Mouse (Mus musculus) MEL (cell line): ENCODE results near the gene Akr1a1. TPM values are rescaled to one million over a fixed set of nuclear protein-coding genes. Genes with fewer than 3 reads are reported as not detected.

Experiments used
- DNase-seq: peaks from one replicate; pipeline ENCODE4 v3.0.0; 2011; ENCODE audit warnings: low read depth, low spot score
- H3K27ac ChIP-seq: 2 replicates; pipeline ENCODE4 v1.5.1; 2012; ENCODE audit warnings: low read depth, mild to moderate bottlenecking, control low read depth, low read length, moderate library complexity; ENCODE audit not compliant: control insufficient read depth
- H3K27me3 ChIP-seq, 2 experiments: fragments of 150-350 bp in 1 of 2; sonication (generic) in 1 of 2; 2 replicates each; pipeline ENCODE4 v1.6.1; 2012; ENCODE audit warnings: low read length in 2 of 2, mild to moderate bottlenecking in 2 of 2, improper control_type of control experiment in 1 of 2, moderate library complexity in 1 of 2; ENCODE audit not compliant: insufficient read depth in 2 of 2, control insufficient read depth in 1 of 2
- H3K36me3 ChIP-seq, 2 experiments: 2 replicates each; pipeline ENCODE4 v1.6.1; 2012 to 2014; ENCODE audit warnings: low read length in 2 of 2, improper control_type of control experiment in 1 of 2, inconsistent platforms in 1 of 2, mild to moderate bottlenecking in 1 of 2; ENCODE audit not compliant: insufficient read depth in 2 of 2, control insufficient read depth in 1 of 2
- H3K4me1 ChIP-seq, 2 experiments: fragments of 150-350 bp in 1 of 2; sonication (generic) in 1 of 2; 2 replicates each; pipeline ENCODE4 v1.6.1; 2012; ENCODE audit warnings: low read length in 2 of 2, improper control_type of control experiment in 1 of 2, mild to moderate bottlenecking in 1 of 2; ENCODE audit not compliant: insufficient read depth in 2 of 2, control insufficient read depth in 1 of 2
- H3K4me3 ChIP-seq, 2 experiments: fragments of 150-350 bp in 1 of 2; sonication (generic) in 1 of 2; 2 replicates each; pipeline ENCODE4 v1.5.1; 2012; ENCODE audit warnings: low read depth in 2 of 2, low read length in 2 of 2, mild to moderate bottlenecking in 2 of 2, moderate library complexity in 2 of 2, control low read depth in 1 of 2, improper control_type of control experiment in 1 of 2; ENCODE audit not compliant: control insufficient read depth in 1 of 2, insufficient read depth in 1 of 2
- H3K79me2 ChIP-seq: 2 replicates; pipeline ENCODE4 v1.6.1; 2012; ENCODE audit warnings: mild to moderate bottlenecking, low read length, moderate library complexity; ENCODE audit not compliant: control insufficient read depth, poor library complexity, insufficient read depth
- H3K9ac ChIP-seq: 2 replicates; pipeline ENCODE4 v1.6.1; 2012; ENCODE audit warnings: low read depth, mild to moderate bottlenecking, control low read depth, low read length, moderate library complexity; ENCODE audit not compliant: control insufficient read depth, poor library complexity, severe bottlenecking
- H3K9me3 ChIP-seq: fragments of 150-350 bp; sonication (generic); replicated peaks from 2 replicates; pipeline ENCODE4 v1.6.1; 2012; ENCODE audit warnings: mild to moderate bottlenecking, low read length, improper control_type of control experiment, moderate library complexity; ENCODE audit not compliant: insufficient read depth
- BHLHE40 ChIP-seq: IDR thresholded peaks from 2 replicates; pipeline ENCODE4 v1.6.1; 2012; ENCODE audit warnings: low read depth, mild to moderate bottlenecking, inconsistent platforms, low read length, improper control_type of control experiment, borderline replicate concordance
- CHD2 ChIP-seq: IDR thresholded peaks from 2 replicates; pipeline ENCODE4 v1.6.1; 2011; ENCODE audit warnings: low read length, improper control_type of control experiment
- CTCF ChIP-seq, 3 experiments: IDR thresholded peaks in 2 of 3; conservative IDR thresholded peaks in 1 of 3; 2 replicates each; pipeline ENCODE4 v1.5.1; 2011 to 2012; ENCODE audit warnings: low read length in 3 of 3, low read depth in 2 of 3, mild to moderate bottlenecking in 2 of 3, improper control_type of control experiment in 1 of 3, inconsistent platforms in 1 of 3, mixed read lengths in 1 of 3, moderate library complexity in 1 of 3; ENCODE audit not compliant: control insufficient read depth in 1 of 3, insufficient read depth in 1 of 3, poor library complexity in 1 of 3, severe bottlenecking in 1 of 3
- ELF1 ChIP-seq: IDR thresholded peaks from 2 replicates; pipeline ENCODE4 v1.6.1; 2014; ENCODE audit warnings: low read depth, mild to moderate bottlenecking, inconsistent platforms, low read length, improper control_type of control experiment, moderate library complexity
- ETS1 ChIP-seq: IDR thresholded peaks from 2 replicates; pipeline ENCODE4 v1.6.1; 2012; ENCODE audit warnings: low read depth, mild to moderate bottlenecking, inconsistent platforms, low read length, improper control_type of control experiment, moderate library complexity
- GATA1 ChIP-seq: IDR thresholded peaks from 2 replicates; pipeline ENCODE4 v1.6.1; 2011; ENCODE audit warnings: low read depth, low read length, improper control_type of control experiment
- HCFC1 ChIP-seq: IDR thresholded peaks from 2 replicates; pipeline ENCODE4 v1.6.1; 2012; ENCODE audit warnings: low read depth, mild to moderate bottlenecking, inconsistent platforms, low read length, improper control_type of control experiment, moderate library complexity
- KAT2A ChIP-seq: conservative IDR thresholded peaks from 2 replicates; pipeline ENCODE4 v1.6.1; 2012; ENCODE audit warnings: low read depth, low read length, improper control_type of control experiment, inconsistent platforms
- MAFK ChIP-seq: IDR thresholded peaks from 2 replicates; pipeline ENCODE4 v1.6.1; 2011; ENCODE audit warnings: low read depth, mild to moderate bottlenecking, low read length, improper control_type of control experiment, borderline replicate concordance
- MAZ ChIP-seq: IDR thresholded peaks from 2 replicates; pipeline ENCODE4 v1.6.1; 2012; ENCODE audit warnings: low read depth, mild to moderate bottlenecking, inconsistent platforms, low read length, improper control_type of control experiment
- MXI1 ChIP-seq: IDR thresholded peaks from 2 replicates; pipeline ENCODE4 v1.6.1; 2011; ENCODE audit warnings: mild to moderate bottlenecking, low read depth, low read length, improper control_type of control experiment
- NELFE ChIP-seq: IDR thresholded peaks from 2 replicates; pipeline ENCODE4 v1.6.1; 2011; ENCODE audit warnings: low read depth, low read length, improper control_type of control experiment
- POLR2A ChIP-seq, 2 experiments: IDR thresholded peaks; 2 replicates each; pipeline ENCODE4 v1.6.1; 2011 to 2012; ENCODE audit warnings: low read length in 2 of 2, mild to moderate bottlenecking in 2 of 2, control low read depth in 1 of 2, improper control_type of control experiment in 1 of 2, low read depth in 1 of 2, moderate library complexity in 1 of 2; ENCODE audit not compliant: control insufficient read depth in 1 of 2, insufficient read depth in 1 of 2, poor library complexity in 1 of 2
- POLR2AphosphoS2 ChIP-seq: IDR thresholded peaks from 2 replicates; pipeline ENCODE4 v1.6.1; 2011; ENCODE audit warnings: low read length, improper control_type of control experiment
- POLR2AphosphoS5 ChIP-seq: IDR thresholded peaks from 2 replicates; pipeline ENCODE4 v1.6.1; 2012; ENCODE audit warnings: low read depth, borderline replicate concordance, mild to moderate bottlenecking, inconsistent platforms, low read length, moderate library complexity, mixed read lengths
- RAD21 ChIP-seq: IDR thresholded peaks from 2 replicates; pipeline ENCODE4 v1.6.1; 2011; ENCODE audit warnings: mild to moderate bottlenecking, low read depth, low read length, improper control_type of control experiment
- RCOR1 ChIP-seq: IDR thresholded peaks from 2 replicates; pipeline ENCODE4 v1.6.1; 2012; ENCODE audit warnings: low read depth, mild to moderate bottlenecking, inconsistent platforms, low read length, improper control_type of control experiment
- SIN3A ChIP-seq: IDR thresholded peaks from 2 replicates; pipeline ENCODE4 v1.6.1; 2012; ENCODE audit warnings: low read length, improper control_type of control experiment, inconsistent platforms
- TAL1 ChIP-seq: IDR thresholded peaks from 2 replicates; pipeline ENCODE4 v1.6.1; 2012; ENCODE audit warnings: mild to moderate bottlenecking, inconsistent platforms, low read length, moderate library complexity, mixed read lengths
- TCF12 ChIP-seq: IDR thresholded peaks from 2 replicates; pipeline ENCODE4 v1.6.1; 2014; ENCODE audit warnings: low read depth, mild to moderate bottlenecking, inconsistent platforms, low read length, improper control_type of control experiment, moderate library complexity
- UBTF ChIP-seq: IDR thresholded peaks from 2 replicates; pipeline ENCODE4 v1.6.1; 2012; ENCODE audit warnings: low read depth, mild to moderate bottlenecking, inconsistent platforms, low read length, improper control_type of control experiment, moderate library complexity, borderline replicate concordance; ENCODE audit not compliant: insufficient read depth
- ZC3H11A ChIP-seq: IDR thresholded peaks from 2 replicates; pipeline ENCODE4 v1.6.1; 2012; ENCODE audit warnings: low read depth, mild to moderate bottlenecking, inconsistent platforms, low read length, improper control_type of control experiment
- ZKSCAN1 ChIP-seq: IDR thresholded peaks from 2 replicates; pipeline ENCODE4 v1.6.1; 2012; ENCODE audit warnings: low read depth, mild to moderate bottlenecking, inconsistent platforms, low read length, improper control_type of control experiment, moderate library complexity
- ZMIZ1 ChIP-seq: IDR thresholded peaks from 2 replicates; pipeline ENCODE4 v1.6.1; 2012; ENCODE audit warnings: low read depth, mild to moderate bottlenecking, inconsistent platforms, low read length, improper control_type of control experiment, moderate library complexity
- polyA plus RNA-seq, 2 experiments: library from polyadenylated mRNA; stranded (reverse) in 1 of 2; unstranded in 1 of 2; fragments of >175 nt in 1 of 2; fragments of >200 nt in 1 of 2; gene quantifications; 2 replicates each; pipeline versions ENCODE4 v1.2.1 to v1.2.4; 2012; ENCODE audit warnings: low replicate concordance in 2 of 2, low read depth in 1 of 2; ENCODE audit not compliant: insufficient read length in 2 of 2, insufficient read depth in 1 of 2, missing spikeins in 1 of 2
- total RNA-seq: library from RNA; depleted of rRNA; stranded (reverse); fragments of 300-350 nt; gene quantifications from 2 replicates; pipeline ENCODE4 v1.2.3, GENCODE M21; 2012

Akr1a1 gene
- total and polyA plus RNA-seq, 3 experiments: 258 to 358 TPM; not detected in 1

DNA sequence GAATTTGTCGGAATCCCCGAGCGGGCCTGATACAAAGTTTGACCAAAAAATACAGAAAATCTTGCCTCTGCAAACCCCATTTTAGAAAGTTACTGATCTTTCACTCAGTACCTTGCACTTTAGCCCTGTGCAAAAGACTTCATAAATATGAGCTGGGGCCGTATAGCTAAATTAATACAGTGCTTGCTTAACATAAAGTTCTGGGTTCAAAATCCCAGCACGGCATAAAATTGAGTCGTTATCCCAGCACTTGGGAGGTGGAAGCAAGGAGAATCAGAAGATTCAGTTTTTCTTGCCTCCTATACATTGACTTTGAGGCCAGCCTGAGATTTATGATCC is 286 bp upstream of the Akr1a1 start:
- Histone ChIP-seq H3K4me3 (peak overlapping the region; percentile 81 to 84), H3K79me2 (peaks cover 38% of the 10 kb centered on the region), H3K4me1 (peaks cover 5 to 18% of the 10 kb centered on the region in 2 experiments; a peak in 3 of 4 replicates), H3K27me3 (no peaks in the 10 kb centered on the region), H3K36me3 (peaks cover 5 to 35% of the 10 kb centered on the region in 2 experiments), H3K9me3 (no peaks in the 10 kb centered on the region), H3K27ac (peak overlapping the region; percentile 42), H3K9ac (peak overlapping the region; percentile 75)
- no peak for DNase-seq
- TF ChIP-seq RCOR1 (no peak), GATA1 (no peak), ZC3H11A (no peak), SIN3A (no peak), NELFE (peak; percentile 68), CTCF (IDR thresholded peaks at IDR 0.05 in 2 of 3, conservative IDR thresholded peaks at IDR 0.05 in 1 of 3; ENCODE audit: control insufficient read depth in 1 of 3, insufficient read depth in 1 of 3, low read depth in 2 of 3, low read length in 3 of 3, poor library complexity in 1 of 3, severe bottlenecking in 1 of 3) (no peak), ELF1 (no peak), POLR2A (IDR thresholded peaks at IDR 0.05; ENCODE audit: control insufficient read depth in 1 of 2, insufficient read depth in 1 of 2, low read depth in 1 of 2, low read length in 2 of 2, poor library complexity in 1 of 2) (peak in 1 of 2 experiments; percentile 48; a peak in 1 of 4 replicates), ZMIZ1 (peak; percentile 89; the same call in 1 of the 2 replicates), TAL1 (no peak), MAZ (0 out of 2 replicates have a peak, but pooled peaks have one; percentile 3)

DNA sequence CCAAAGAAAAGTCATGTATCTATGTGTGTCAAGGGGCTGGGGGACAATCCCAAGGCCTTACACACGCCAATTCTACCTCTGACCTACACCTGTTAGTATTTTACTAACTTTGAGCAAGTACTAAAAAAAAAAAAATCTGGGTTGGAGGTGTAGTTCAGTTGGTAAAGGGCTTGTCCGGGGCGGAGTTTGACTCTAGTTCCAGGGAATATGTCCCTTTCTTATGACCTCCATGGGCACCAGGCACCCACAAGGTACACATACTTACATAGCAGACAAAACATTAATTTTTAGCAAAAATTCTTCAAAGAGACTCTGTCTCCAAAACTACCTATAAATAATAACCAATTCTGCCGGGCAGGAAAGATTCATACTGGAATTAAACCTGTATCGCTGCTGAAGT is 1.1 kb downstream of the Akr1a1 start:
- Histone ChIP-seq H3K27ac (no peak overlapping the region), H3K9me3 (no peaks in the 10 kb centered on the region), H3K4me3 (peak overlapping the region; percentile 81 to 84), H3K36me3 (peaks cover 7 to 32% of the 10 kb centered on the region in 2 experiments), H3K4me1 (peaks cover 2 to 15% of the 10 kb centered on the region in 2 experiments; a peak in 2 of 4 replicates), H3K79me2 (peaks cover 47% of the 10 kb centered on the region)
- TF ChIP-seq TCF12: 0 out of 2 replicates have a peak, but pooled peaks have one; percentile 2
- no peak for TF ChIP-seq BHLHE40
- TF ChIP-seq, all 39 proteins: peak for 1
- DNase-seq: no peak
- peak overlapping the region; percentile 88 for H3K9ac ChIP-seq
- no peaks in the 10 kb centered on the region for H3K27me3 ChIP-seq

DNA sequence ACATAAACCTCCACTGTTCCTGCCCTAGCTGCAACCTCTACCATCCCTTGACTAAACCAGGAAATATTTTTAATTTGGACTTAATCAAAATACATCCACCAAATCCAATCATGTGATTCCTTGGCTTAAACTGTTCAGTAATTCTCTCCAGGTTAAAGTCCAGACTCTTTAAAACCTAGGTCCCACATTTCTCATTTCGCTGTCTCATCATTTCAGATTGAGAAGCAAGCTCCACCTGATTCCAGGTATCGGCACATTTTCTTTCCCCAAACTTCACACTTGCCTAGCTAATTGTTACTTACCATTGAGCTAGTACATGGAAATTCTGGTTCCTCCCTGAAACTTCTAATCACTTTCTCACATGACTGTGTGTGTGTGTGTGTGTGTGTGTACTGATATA is 2.1 kb downstream of the Akr1a1 start:
- Histone ChIP-seq H3K36me3 (peaks cover 10 to 28% of the 10 kb centered on the region in 2 experiments), H3K79me2 (peaks cover 51% of the 10 kb centered on the region), H3K4me3 (no peak overlapping the region), H3K4me1 (peaks cover 2 to 15% of the 10 kb centered on the region in 2 experiments; a peak in 2 of 4 replicates), H3K27me3 (no peaks in the 10 kb centered on the region), H3K27ac (no peak overlapping the region), H3K9me3 (no peaks in the 10 kb centered on the region), H3K9ac (no peak overlapping the region)
- no peak for TF ChIP-seq RAD21
- no peak for TF ChIP-seq GATA1
- TF ChIP-seq NELFE: no peak
- TF ChIP-seq TCF12: no peak
- no peak for TF ChIP-seq KAT2A
- no peak for TF ChIP-seq POLR2AphosphoS2
- no peak for TF ChIP-seq ETS1
- TF ChIP-seq HCFC1: no peak
- no peak for TF ChIP-seq MAFK
- no peak for TF ChIP-seq ZKSCAN1
- TF ChIP-seq BHLHE40: no peak
- TF ChIP-seq UBTF: no peak
- TF ChIP-seq CHD2: no peak
- no peak for TF ChIP-seq MXI1
- no peak for TF ChIP-seq POLR2AphosphoS5
- no peak for DNase-seq
